Mouse (Mus musculus) regulatory T cell (primary cell): ENCODE measurements at regions not wholly inside any gene's neighbourhood (a gene's known extent, or its start where the extent isn't known, plus 50 kb on each side); places are given as distances from the start of the nearest gene placed in this dataset.

ENCODE experiments used
- in situ Hi-C: fragments of 300-600 bp; cut with MboI, MseI; formaldehyde crosslinking; loops from one replicate; pipeline ENCODE4 v1.15.1; 2025; ENCODE audit warnings: high pct_unique_total_duplicates

GRCm38 (mm10) chr15:57543985-57544384 lies 66.6 kb upstream of the Slc22a22 start:
- in situ Hi-C loops, result no loop called here

GRCm38 (mm10) chr15:57542630-57543029 lies 65.2 kb upstream of the Slc22a22 start:
- in situ Hi-C loops, result no loop called here

GRCm38 (mm10) chr15:57535514-57535913 lies 58.1 kb upstream of the Slc22a22 start:
- in situ Hi-C loops, result no loop called here
